Mouse (Mus musculus) CH12.LX (cell line): ENCODE measurements around the gene Ift27. TPM values are rescaled to one million over a fixed set of nuclear protein-coding genes. Genes with fewer than 3 reads are reported as not detected.

Source experiments
- DNase-seq: peaks from one replicate; pipeline ENCODE4 v3.0.0-alpha.2; 2013; ENCODE audit errors: extremely low read depth
- H3K27ac ChIP-seq: 2 replicates; pipeline ENCODE4 v1.5.1; 2012; ENCODE audit warnings: low read depth, mild to moderate bottlenecking, control low read depth, moderate library complexity; ENCODE audit not compliant: insufficient read depth
- H3K27me3 ChIP-seq: replicated peaks from 2 replicates; pipeline ENCODE3; 2012; ENCODE audit warnings: inconsistent platforms
- H3K36me3 ChIP-seq, 2 experiments: replicated peaks in 1 of 2; 2 replicates each; pipeline versions ENCODE3 to v1.6.1; 2012; ENCODE audit warnings: inconsistent platforms in 1 of 2, low read length in 1 of 2, mild to moderate bottlenecking in 1 of 2, mixed read lengths in 1 of 2, moderate library complexity in 1 of 2; ENCODE audit not compliant: control insufficient read depth in 1 of 2, insufficient read depth in 1 of 2
- H3K4me1 ChIP-seq, 2 experiments: 2 replicates each; pipeline ENCODE4 v1.6.1; 2012; ENCODE audit warnings: inconsistent platforms in 1 of 2, moderate library complexity in 1 of 2; ENCODE audit not compliant: insufficient read depth in 2 of 2, control insufficient read depth in 1 of 2
- H3K4me2 ChIP-seq: 2 replicates; pipeline ENCODE4 v1.6.1; 2012; ENCODE audit warnings: low read depth, mild to moderate bottlenecking, control low read depth; ENCODE audit not compliant: poor library complexity, insufficient read depth, severe bottlenecking
- H3K4me3 ChIP-seq, 3 experiments: fragments of 150-350 bp in 1 of 3; sonication (generic) in 1 of 3; replicated peaks in 1 of 3; 2 replicates each; pipeline versions ENCODE3 to v1.5.1; 2011 to 2012; ENCODE audit warnings: low read depth in 2 of 3, low read length in 2 of 3, mild to moderate bottlenecking in 2 of 3, moderate library complexity in 2 of 3, control low read depth in 1 of 3, improper control_type of control experiment in 1 of 3, inconsistent platforms in 1 of 3, mixed read lengths in 1 of 3; ENCODE audit not compliant: poor library complexity in 1 of 3
- H3K79me2 ChIP-seq: replicated peaks from 2 replicates; pipeline ENCODE4 v1.6.1; 2012; ENCODE audit warnings: mild to moderate bottlenecking, moderate library complexity; ENCODE audit not compliant: control insufficient read depth, poor library complexity, insufficient read depth, severe bottlenecking; ENCODE audit errors: extremely low read depth
- H3K9ac ChIP-seq: 2 replicates; pipeline ENCODE4 v1.6.1; 2012; ENCODE audit warnings: low read depth, mild to moderate bottlenecking, control low read depth, moderate library complexity; ENCODE audit not compliant: insufficient read depth
- H3K9me3 ChIP-seq: replicated peaks from 2 replicates; pipeline ENCODE3; 2012; ENCODE audit warnings: low read length, inconsistent platforms, mixed read lengths
- CHD1 ChIP-seq: IDR thresholded peaks from 2 replicates; pipeline ENCODE4 v1.6.1; 2012; ENCODE audit warnings: low read depth, low read length, improper control_type of control experiment, inconsistent platforms
- CHD2 ChIP-seq: IDR thresholded peaks from 2 replicates; pipeline ENCODE4 v1.6.1; 2011; ENCODE audit warnings: low read length, improper control_type of control experiment
- E2F4 ChIP-seq: IDR thresholded peaks from 2 replicates; pipeline ENCODE4 v1.6.1; 2011; ENCODE audit warnings: low read depth, low read length, improper control_type of control experiment; ENCODE audit not compliant: insufficient replicate concordance
- ELF1 ChIP-seq: IDR thresholded peaks from 2 replicates; pipeline ENCODE4 v1.6.1; 2014; ENCODE audit warnings: low read depth, mild to moderate bottlenecking, inconsistent platforms, low read length, improper control_type of control experiment
- ETS1 ChIP-seq: conservative IDR thresholded peaks from 2 replicates; pipeline ENCODE4 v1.6.1; 2012; ENCODE audit warnings: low read depth, mild to moderate bottlenecking, inconsistent platforms, low read length, improper control_type of control experiment, moderate library complexity
- GABPA ChIP-seq: IDR thresholded peaks from 2 replicates; pipeline ENCODE4 v1.6.1; 2012; ENCODE audit warnings: low read depth, low read length, improper control_type of control experiment, inconsistent platforms; ENCODE audit not compliant: insufficient replicate concordance
- HCFC1 ChIP-seq: IDR thresholded peaks from 2 replicates; pipeline ENCODE4 v1.6.1; 2012; ENCODE audit warnings: low read depth, mild to moderate bottlenecking, inconsistent platforms, low read length, improper control_type of control experiment
- JUN ChIP-seq: IDR thresholded peaks from 2 replicates; pipeline ENCODE4 v1.6.1; 2011; ENCODE audit warnings: low read depth, mild to moderate bottlenecking, low read length, improper control_type of control experiment, moderate library complexity; ENCODE audit not compliant: insufficient read depth
- JUND ChIP-seq: conservative IDR thresholded peaks from 2 replicates; pipeline ENCODE4 v1.6.1; 2011; ENCODE audit warnings: low read depth, low read length, improper control_type of control experiment
- MAX ChIP-seq: IDR thresholded peaks from 2 replicates; pipeline ENCODE4 v1.6.1; 2011; ENCODE audit warnings: low read length, improper control_type of control experiment
- MYC ChIP-seq: IDR thresholded peaks from 2 replicates; pipeline ENCODE4 v1.6.1; 2011; ENCODE audit warnings: low read depth, mild to moderate bottlenecking, improper control_type of control experiment, low read length
- NRF1 ChIP-seq: IDR thresholded peaks from 2 replicates; pipeline ENCODE4 v1.6.1; 2014; ENCODE audit warnings: low read depth, mild to moderate bottlenecking, inconsistent platforms, low read length, improper control_type of control experiment, moderate library complexity
- POLR2AphosphoS2 ChIP-seq: IDR thresholded peaks from 2 replicates; pipeline ENCODE4 v1.6.1; 2011; ENCODE audit warnings: low read depth, low read length, improper control_type of control experiment
- RCOR1 ChIP-seq: conservative IDR thresholded peaks from 2 replicates; pipeline ENCODE4 v1.6.1; 2012; ENCODE audit warnings: low read depth, mild to moderate bottlenecking, inconsistent platforms, low read length, improper control_type of control experiment
- SIN3A ChIP-seq: IDR thresholded peaks from 2 replicates; pipeline ENCODE4 v1.6.1; 2012; ENCODE audit warnings: low read length, improper control_type of control experiment, inconsistent platforms
- TBP ChIP-seq: conservative IDR thresholded peaks from 2 replicates; pipeline ENCODE4 v1.6.1; 2011; ENCODE audit warnings: low read depth, low read length, improper control_type of control experiment
- USF1 ChIP-seq: IDR thresholded peaks from 2 replicates; pipeline ENCODE4 v1.6.1; 2014; ENCODE audit warnings: low read depth, mild to moderate bottlenecking, inconsistent platforms, low read length, improper control_type of control experiment
- USF2 ChIP-seq: conservative IDR thresholded peaks from 2 replicates; pipeline ENCODE4 v1.6.1; 2011; ENCODE audit warnings: low read depth, low read length, improper control_type of control experiment
- ZKSCAN1 ChIP-seq: IDR thresholded peaks from 2 replicates; pipeline ENCODE4 v1.6.1; 2012; ENCODE audit warnings: low read depth, inconsistent platforms, low read length, improper control_type of control experiment, borderline replicate concordance
- ZMIZ1 ChIP-seq: IDR thresholded peaks from 2 replicates; pipeline ENCODE4 v1.6.1; 2012; ENCODE audit warnings: low read depth, mild to moderate bottlenecking, inconsistent platforms, low read length, improper control_type of control experiment
- ZNF384 ChIP-seq: IDR thresholded peaks from 2 replicates; pipeline ENCODE4 v1.6.1; 2012; ENCODE audit warnings: low read depth, low read length, improper control_type of control experiment, inconsistent platforms
- dilution Hi-C: fragments of 300-500 bp; cut with MboI; formaldehyde crosslinking; loops from 2 replicates; pipeline ENCODE4 v1.14.3; 2020; ENCODE audit warnings: low sequenced_read_pairs; ENCODE audit not compliant: extremely low pct_unique_long_range_greater_than_20kb, extremely low pct_ligation_motif_present
- in situ Hi-C: fragments of 300-500 bp; cut with MboI; formaldehyde crosslinking; loops from 3 replicates; pipeline ENCODE4 v1.14.3; 2019; ENCODE audit warnings: low sequenced_read_pairs, low pct_ligation_motif_present, low pct_unique_long_range_greater_than_20kb, mixed read lengths
- polyA plus RNA-seq: library from polyadenylated mRNA; unstranded; fragments of >175 nt; gene quantifications from 2 replicates; pipeline ENCODE4 v1.2.1, GENCODE M21; 2012; ENCODE audit warnings: low read depth; ENCODE audit not compliant: insufficient read length
- total RNA-seq, 2 experiments: library from RNA; depleted of rRNA; stranded (reverse); fragments of 300-350 nt in 1 of 2; fragments of >200 nt in 1 of 2; gene quantifications; 2 replicates each; pipeline ENCODE4 v1.2.3; 2012 to 2014

The Ift27 gene
- total and polyA plus RNA-seq, 3 experiments = 67.1 to 82.1 (median 72.1) TPM

DNA sequence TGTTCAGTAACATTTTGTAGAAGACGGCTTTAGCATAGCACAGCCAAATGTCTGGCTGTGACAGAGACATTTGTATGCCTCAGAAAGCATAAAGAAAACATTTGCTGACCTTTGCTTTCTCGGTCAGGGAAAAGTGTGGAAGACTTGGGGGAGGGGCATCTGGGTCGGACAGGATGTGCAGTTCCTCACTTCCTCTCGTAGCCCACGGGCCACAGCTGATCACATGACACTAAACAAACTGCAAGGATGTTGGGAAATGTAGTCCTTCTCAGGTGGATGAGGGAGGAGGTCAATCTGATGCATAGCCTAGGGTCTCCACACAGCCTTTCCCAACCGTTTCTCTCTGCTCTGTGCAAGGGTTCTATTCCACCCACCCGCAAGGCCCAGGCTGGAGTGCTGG lies 25.3 kb downstream of the Ift27 start:
- Histone ChIP-seq H3K36me3 (no peaks in the 10 kb centered on the region), H3K4me3 (no peak overlapping the region), H3K4me2 (no peak overlapping the region), H3K27me3 (peaks cover 93% of the 10 kb centered on the region), H3K79me2 (no peaks in the 10 kb centered on the region), H3K9ac (no peak overlapping the region), H3K9me3 (peaks cover 4% of the 10 kb centered on the region), H3K4me1 (peaks cover 4 to 12% of the 10 kb centered on the region in 2 experiments), H3K27ac (no peak overlapping the region)
- peak; percentile 25 for DNase-seq
- in situ Hi-C loops (no loop called here), dilution Hi-C loops (no loop called here)
- TF ChIP-seq POLR2AphosphoS2 (no peak), MYC (no peak), MAX (0 out of 2 replicates have a peak, but pooled peaks have one; percentile 23), RCOR1 (no peak), USF1 (peak; percentile 72), GABPA (no peak), CHD1 (no peak), ELF1 (peak; percentile 21; the same call in 1 of the 2 replicates), ETS1 (no peak), USF2 (peak; percentile 55), JUND (no peak), JUN (no peak), HCFC1 (peak; percentile 80), CHD2 (no peak), TBP (no peak)

DNA sequence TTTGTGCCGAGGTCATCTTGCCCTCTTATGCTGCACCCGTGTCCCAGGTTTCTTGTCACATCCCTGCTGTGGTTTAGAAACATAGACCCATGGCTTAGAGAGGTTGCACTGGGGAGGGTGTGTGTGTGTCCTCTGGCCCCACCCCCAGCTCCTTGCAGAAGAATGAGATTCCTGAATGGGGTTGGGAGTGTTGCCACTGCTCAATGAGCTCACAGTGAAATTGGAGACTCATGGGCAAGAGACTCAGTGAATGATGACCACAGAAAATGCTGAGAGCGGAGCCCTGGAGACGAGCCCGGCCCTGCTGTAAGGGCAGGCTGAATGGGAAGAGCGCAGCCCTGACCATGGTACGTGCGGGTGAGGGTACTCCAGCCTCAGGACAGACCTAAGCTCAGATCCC lies 33.7 kb downstream of the Ift27 start:
- peaks cover 96% of the 10 kb centered on the region for H3K27me3 ChIP-seq
- no peaks in the 10 kb centered on the region for H3K79me2 ChIP-seq
- DNase-seq = no peak
- peaks cover 7% of the 10 kb centered on the region for H3K9me3 ChIP-seq
- H3K36me3 ChIP-seq = no peaks in the 10 kb centered on the region
- dilution Hi-C loops (no loop called here), in situ Hi-C loops (no loop called here)
- H3K27ac ChIP-seq = no peak overlapping the region
- H3K4me1 ChIP-seq = peaks cover 0 to 3% of the 10 kb centered on the region in 2 experiments; a peak in 1 of 4 replicates
- H3K9ac ChIP-seq = no peak overlapping the region
- TF ChIP-seq CHD2 (no peak), USF2 (no peak), ZKSCAN1 (no peak), NRF1 (no peak), SIN3A (no peak), ZNF384 (no peak), USF1 (no peak), HCFC1 (no peak), ELF1 (no peak), ZMIZ1 (no peak), E2F4 (no peak)
- H3K4me3 ChIP-seq = no peak overlapping the region
- no peak overlapping the region for H3K4me2 ChIP-seq
